Mouse (Mus musculus): ENCODE data around the gene Hivep3.

The Hivep3 gene

GRCm38 (mm10) chr4:120116312-120116711 is 382.7 kb downstream of the Hivep3 start:
- no peak for DNase-seq

GRCm38 (mm10) chr4:120120276-120120675 is 386.7 kb downstream of the Hivep3 start:
- DNase-seq, result peak; percentile 59

GRCm38 (mm10) chr4:120124656-120125055 is 391.1 kb downstream of the Hivep3 start:
- no peak for DNase-seq

- DNase-seq, result no peak
These were observed 392.5 kb downstream of the Hivep3 start for GRCm38 (mm10) chr4:120126047-120126446.

- DNase-seq, result no peak
These were observed 393.7 kb downstream of the Hivep3 start for GRCm38 (mm10) chr4:120127333-120127732.

- no peak for DNase-seq
These were observed 394.4 kb downstream of the Hivep3 start for GRCm38 (mm10) chr4:120128033-120128432.

GRCm38 (mm10) chr4:120129233-120129885 is 395.8 kb downstream of the Hivep3 start:
- DNase-seq, result peak; percentile 62 to 64

GRCm38 (mm10) chr4:120130926-120131325 is 397.3 kb downstream of the Hivep3 start:
- DNase-seq, result no peak

- DNase-seq, result no peak
These were observed 398.0 kb downstream of the Hivep3 start for GRCm38 (mm10) chr4:120131441-120132220.

- DNase-seq, result no peak
These were observed 400.6 kb downstream of the Hivep3 start for GRCm38 (mm10) chr4:120134223-120134622.

- no peak for DNase-seq
These were observed 408.2 kb downstream of the Hivep3 start for GRCm38 (mm10) chr4:120141810-120142209.

GRCm38 (mm10) chr4:120142905-120143304 is 409.3 kb downstream of the Hivep3 start:
- DNase-seq, result no peak

- no peak for DNase-seq
These were observed 410.8 kb downstream of the Hivep3 start for GRCm38 (mm10) chr4:120144343-120144742.

GRCm38 (mm10) chr4:120145931-120146330 is 412.3 kb downstream of the Hivep3 start:
- DNase-seq, result no peak

- no peak for DNase-seq
These were observed 414.9 kb downstream of the Hivep3 start for GRCm38 (mm10) chr4:120148291-120149141.

- DNase-seq, result peak; percentile 20 to 34
These were observed 415.5 kb downstream of the Hivep3 start for GRCm38 (mm10) chr4:120149142-120149524.

GRCm38 (mm10) chr4:120150345-120150920 is 416.8 kb downstream of the Hivep3 start:
- no peak for DNase-seq

- no peak for DNase-seq
These were observed 418.3 kb downstream of the Hivep3 start for GRCm38 (mm10) chr4:120151906-120152305.

GRCm38 (mm10) chr4:120152648-120153047 is 419.1 kb downstream of the Hivep3 start:
- DNase-seq, result peak; percentile 7 to 18

GRCm38 (mm10) chr4:120153736-120154135 is 420.2 kb downstream of the Hivep3 start:
- no peak for DNase-seq

GRCm38 (mm10) chr4:120158714-120159310 is 425.2 kb downstream of the Hivep3 start:
- no peak for DNase-seq

GRCm38 (mm10) chr4:120161166-120161949 is 427.8 kb downstream of the Hivep3 start, which contains the start of gene Edn2:
Edn2 (plus strand) TSS chr4:120161206.
- no peak for DNase-seq
